Mouse (Mus musculus) testis, adult 10 weeks (tissue): ENCODE data around the gene Eif3b. TPM values are rescaled to one million over a fixed set of nuclear protein-coding genes. Genes with fewer than 3 reads are reported as not detected.

Source experiments
- polyA plus RNA-seq: library from polyadenylated mRNA; stranded (reverse); fragments of 350-450 nt; fragmentation: Illumina TruSeq; extraction: RNeasy Lipid Tissue Mini Kit (QIAGEN cat#74804); gene quantifications from one replicate; pipeline ENCODE4 v1.2.3, GENCODE M21; 2014; ENCODE audit warnings: low read depth, low replicate concordance

Gene Eif3b
- 112 TPM for polyA plus RNA-seq

GRCm38 (mm10) chr5:140418489-140419441 is at the start of gene Eif3b:
TSS of gene Eif3b (plus strand) at chr5:140419328.

GRCm38 (mm10) chr5:140388588-140389576 is 30.2 kb upstream of the Eif3b start, which contains the start of gene Snx8:
TSS of gene Snx8 (minus strand) at chr5:140389262.

GRCm38 (mm10) chr5:140445345-140445744 is 26.2 kb downstream of the Eif3b start, which contains the start of gene Gm4869:
TSS of gene Gm4869 (plus strand) at chr5:140445645.

Other genes starting within 250 kb of the Eif3b start
- gene Mad1l1, start 97.8 kb upstream of the Eif3b start, polyA plus RNA-seq: 0.46 TPM
- 0.70 TPM for gene Nudt1, start 97.7 kb upstream of the Eif3b start, polyA plus RNA-seq
- 0.20 TPM for gene Mrm2, start 87.4 kb upstream of the Eif3b start, polyA plus RNA-seq
- 0.07 TPM for gene Snx8, start 30.1 kb upstream of the Eif3b start, polyA plus RNA-seq
- gene Gm4869, start 26.3 kb downstream of the Eif3b start, polyA plus RNA-seq: not detected
- not detected for gene Chst12, start 86.2 kb downstream of the Eif3b start, polyA plus RNA-seq
- not detected for gene Grifin, start 145.7 kb downstream of the Eif3b start, polyA plus RNA-seq
- 0.11 TPM for gene Lfng, start 188.0 kb downstream of the Eif3b start, polyA plus RNA-seq
- 0.77 TPM for gene Ttyh3, start 229.7 kb downstream of the Eif3b start, polyA plus RNA-seq